Mouse (Mus musculus): ENCODE results near the gene Mrps10. TPM values are rescaled to one million over a fixed set of nuclear protein-coding genes. Genes with fewer than 3 reads are reported as not detected.

Gene Mrps10
- 10.7 TPM for polyA plus RNA-seq (2015; fragmentation: Illumina TruSeq; extraction: RNeasy Lipid Tissue Mini Kit (QIAGEN cat#74804); ENCODE audit: insufficient read depth, low read depth, low replicate concordance)

GRCm38 (mm10) chr17:47368401-47369086 is at the start of gene Mrps10:
Mrps10 (plus strand) TSS chr17:47368887.

DNA sequence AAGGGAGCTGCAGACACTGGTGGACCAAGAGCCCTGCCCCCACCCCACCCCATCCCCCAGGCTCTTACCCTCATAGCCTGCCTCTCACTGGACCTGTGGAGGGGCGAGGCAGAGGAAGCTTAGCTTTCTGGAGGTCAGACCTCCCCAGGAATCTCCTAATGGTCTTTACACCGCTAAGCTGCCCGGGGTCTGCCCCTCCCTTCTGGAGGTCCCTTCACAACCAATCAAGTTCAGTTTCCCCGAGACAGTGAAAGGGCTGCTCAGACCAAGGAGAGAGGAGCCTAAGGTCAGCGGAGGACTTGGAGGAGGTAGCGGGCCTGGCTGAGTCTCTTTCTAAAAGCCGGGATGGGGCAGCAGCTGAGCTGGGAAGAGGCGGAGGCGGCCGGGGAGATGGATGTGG is 16.5 kb downstream of the Mrps10 start, which contains the start of gene Guca1b:
Guca1b (plus strand) TSS at position 249 of the 400 bp plus-strand sequence.

GRCm38 (mm10) chr17:47400451-47400850 is 31.8 kb downstream of the Mrps10 start, which contains the start of gene Guca1a:
Guca1a (minus strand) TSS chr17:47400584.

Other genes with a start within 250 kb of the Mrps10 start
- not detected for gene Guca1b, start 16.5 kb downstream of the Mrps10 start, polyA plus RNA-seq (2015; fragmentation: Illumina TruSeq; extraction: RNeasy Lipid Tissue Mini Kit (QIAGEN cat#74804); ENCODE audit: insufficient read depth, low read depth, low replicate concordance)
- gene Guca1a, start 31.7 kb downstream of the Mrps10 start, polyA plus RNA-seq (2015; fragmentation: Illumina TruSeq; extraction: RNeasy Lipid Tissue Mini Kit (QIAGEN cat#74804); ENCODE audit: insufficient read depth, low read depth, low replicate concordance): 1.7 TPM
- 4.6 TPM for gene AI661453, start 67.7 kb downstream of the Mrps10 start, polyA plus RNA-seq (2015; fragmentation: Illumina TruSeq; extraction: RNeasy Lipid Tissue Mini Kit (QIAGEN cat#74804); ENCODE audit: insufficient read depth, low read depth, low replicate concordance)
- gene 1700001C19Rik, start 68.5 kb downstream of the Mrps10 start, polyA plus RNA-seq (2015; fragmentation: Illumina TruSeq; extraction: RNeasy Lipid Tissue Mini Kit (QIAGEN cat#74804); ENCODE audit: insufficient read depth, low read depth, low replicate concordance): not detected
- gene Taf8, start 133.4 kb downstream of the Mrps10 start, polyA plus RNA-seq (2015; fragmentation: Illumina TruSeq; extraction: RNeasy Lipid Tissue Mini Kit (QIAGEN cat#74804); ENCODE audit: insufficient read depth, low read depth, low replicate concordance): 7.5 TPM
- 26.9 TPM for gene Ccnd3, start 136.2 kb downstream of the Mrps10 start, polyA plus RNA-seq (2015; fragmentation: Illumina TruSeq; extraction: RNeasy Lipid Tissue Mini Kit (QIAGEN cat#74804); ENCODE audit: insufficient read depth, low read depth, low replicate concordance)
- 2.4 TPM for gene Bysl, start 242.6 kb downstream of the Mrps10 start, polyA plus RNA-seq (2015; fragmentation: Illumina TruSeq; extraction: RNeasy Lipid Tissue Mini Kit (QIAGEN cat#74804); ENCODE audit: insufficient read depth, low read depth, low replicate concordance)
- gene Med20, start 242.7 kb downstream of the Mrps10 start, polyA plus RNA-seq (2015; fragmentation: Illumina TruSeq; extraction: RNeasy Lipid Tissue Mini Kit (QIAGEN cat#74804); ENCODE audit: insufficient read depth, low read depth, low replicate concordance): 12.8 TPM
- gene Gm20517, start 242.7 kb downstream of the Mrps10 start, polyA plus RNA-seq (2015; fragmentation: Illumina TruSeq; extraction: RNeasy Lipid Tissue Mini Kit (QIAGEN cat#74804); ENCODE audit: insufficient read depth, low read depth, low replicate concordance): not detected